Mouse (Mus musculus): ENCODE data around the gene Stbd1. TPM values are rescaled to one million over a fixed set of nuclear protein-coding genes. Genes with fewer than 3 reads are reported as not detected.

Gene Stbd1
- total RNA-seq (2023; ENCODE audit: inconsistent age) = 3.6 to 5.3 TPM (median 4.4 TPM) in 4 replicates

GRCm38 (mm10) chr5:92602691-92603690 lies at the start of gene Stbd1:
Gene Stbd1 (plus strand): TSS chr5:92603041.

GRCm38 (mm10) chr5:92554891-92555511 lies 47.8 kb upstream of the Stbd1 start, which contains the start of gene Fam47e:
Gene Fam47e (plus strand): TSS chr5:92555069.

Other genes starting within 250 kb of the Stbd1 start
- gene Nup54, start 167.8 kb upstream of the Stbd1 start, total RNA-seq (2023; ENCODE audit: inconsistent age) = 45.6 to 60.6 TPM (median 57.7 TPM) in 4 replicates
- gene Scarb2, start 96.2 kb upstream of the Stbd1 start, total RNA-seq (2023; ENCODE audit: inconsistent age) = 28.1 to 30.1 TPM (median 28.5 TPM) in 4 replicates
- gene Fam47e, start 48.0 kb upstream of the Stbd1 start, total RNA-seq (2023; ENCODE audit: inconsistent age) = not detected in 4 replicates
- 0.12 to 0.84 TPM in 2 of 4 replicates, not detected in the others for gene Ccdc158, start 72.2 kb downstream of the Stbd1 start, total RNA-seq (2023; ENCODE audit: inconsistent age)
- gene Shroom3, start 80.4 kb downstream of the Stbd1 start, total RNA-seq (2023; ENCODE audit: inconsistent age) = 0.09 to 0.30 TPM (median 0.19 TPM) in 4 replicates

Data from B cell, adult (primary cell).